Mouse (Mus musculus): ENCODE data around the gene Tmem179b.

- no peak for TF ChIP-seq CTCF (IDR thresholded peaks at IDR 0.05)
- TF ChIP-seq EP300 (IDR thresholded peaks at IDR 0.05), result no peak
Measured at GRCm38 (mm10) chr19:8817001-8817400, 42.7 kb upstream of the Tmem179b start.

Measured in lung, postnatal 0 days (tissue).